Mouse (Mus musculus): Measurements from ENCODE around the gene Nsmce1. TPM values are rescaled to one million over a fixed set of nuclear protein-coding genes. Genes with fewer than 3 reads are reported as not detected.

The Nsmce1 gene
- polyA plus RNA-seq, 1 experiment from 2014 or later = 119 TPM

GRCm38 (mm10) chr7:125499927-125500868, 8.8 kb upstream of the Nsmce1 start:
- Histone ChIP-seq H3K9ac (ENCODE audit: low read length) (no peak overlapping the region), H3K9me3 (ENCODE audit: control insufficient read depth, low read length) (no peaks in the 10 kb centered on the region), H3K27me3 (ENCODE audit: control insufficient read depth, insufficient read depth, low read length) (no peaks in the 10 kb centered on the region), H3K4me1 (ENCODE audit: control insufficient read depth, insufficient read depth, low read length) (no peaks in the 10 kb centered on the region), H3K4me2 (ENCODE audit: low read depth) (no peak overlapping the region), H3K36me3 (ENCODE audit: control insufficient read depth, insufficient read depth, low read length) (no peaks in the 10 kb centered on the region), H3K4me3 (ENCODE audit: low read depth, low read length) (no peak overlapping the region), H3K27ac (ENCODE audit: low read depth, low read length) (no peak overlapping the region)
- no peak for DNase-seq (ENCODE audit: low spot score)
- WGBS = 84% methylated on average over 13 of the region's 13 CpGs
- no peak for ATAC-seq (ENCODE audit: insufficient read depth, low FRiP score, low TSS enrichment)

GRCm38 (mm10) chr7:125495864-125496440, 4.6 kb upstream of the Nsmce1 start:
- H3K9ac ChIP-seq (ENCODE audit: low read length) = no peak overlapping the region
- no peak overlapping the region for H3K4me2 ChIP-seq (ENCODE audit: low read depth)
- WGBS = 82% methylated on average over 6 of the region's 6 CpGs
- DNase-seq (ENCODE audit: low spot score) (no peak), ATAC-seq (ENCODE audit: insufficient read depth, low FRiP score, low TSS enrichment) (no peak)
- no peaks in the 10 kb centered on the region for H3K9me3 ChIP-seq (ENCODE audit: control insufficient read depth, low read length)
- no peaks in the 10 kb centered on the region for H3K4me1 ChIP-seq (ENCODE audit: control insufficient read depth, insufficient read depth, low read length)
- no peak overlapping the region for H3K27ac ChIP-seq (ENCODE audit: low read depth, low read length)
- H3K36me3 ChIP-seq (ENCODE audit: control insufficient read depth, insufficient read depth, low read length) = no peaks in the 10 kb centered on the region
- H3K27me3 ChIP-seq (ENCODE audit: control insufficient read depth, insufficient read depth, low read length) = no peaks in the 10 kb centered on the region
- H3K4me3 ChIP-seq (ENCODE audit: low read depth, low read length) = no peak overlapping the region

- no peak overlapping the region for H3K4me3 ChIP-seq (ENCODE audit: low read depth, low read length)
- no peak overlapping the region for H3K9ac ChIP-seq (ENCODE audit: low read length)
- H3K27ac ChIP-seq (ENCODE audit: low read depth, low read length) = no peak overlapping the region
- H3K36me3 ChIP-seq (ENCODE audit: control insufficient read depth, insufficient read depth, low read length) = no peaks in the 10 kb centered on the region
- DNase-seq (ENCODE audit: low spot score) (no peak), ATAC-seq (ENCODE audit: insufficient read depth, low FRiP score, low TSS enrichment) (no peak)
- no peak overlapping the region for H3K4me2 ChIP-seq (ENCODE audit: low read depth)
- no peaks in the 10 kb centered on the region for H3K27me3 ChIP-seq (ENCODE audit: control insufficient read depth, insufficient read depth, low read length)
- H3K4me1 ChIP-seq (ENCODE audit: control insufficient read depth, insufficient read depth, low read length) = peaks cover 4% of the 10 kb centered on the region
- 93% methylated on average over 6 of the region's 6 CpGs for WGBS
- H3K9me3 ChIP-seq (ENCODE audit: control insufficient read depth, low read length) = no peaks in the 10 kb centered on the region
Observed at GRCm38 (mm10) chr7:125492551-125492950, 1.2 kb upstream of the Nsmce1 start.

GRCm38 (mm10) chr7:125491760-125492159, 364 bp upstream of the Nsmce1 start:
- Histone ChIP-seq H3K27me3 (ENCODE audit: control insufficient read depth, insufficient read depth, low read length) (no peaks in the 10 kb centered on the region), H3K9me3 (ENCODE audit: control insufficient read depth, low read length) (no peaks in the 10 kb centered on the region), H3K4me1 (ENCODE audit: control insufficient read depth, insufficient read depth, low read length) (peaks cover 4% of the 10 kb centered on the region), H3K27ac (ENCODE audit: low read depth, low read length) (no peak overlapping the region), H3K9ac (ENCODE audit: low read length) (peak overlapping the region; percentile 67), H3K4me3 (ENCODE audit: low read depth, low read length) (peak overlapping the region; percentile 53), H3K4me2 (ENCODE audit: low read depth) (peak overlapping the region; percentile 70), H3K36me3 (ENCODE audit: control insufficient read depth, insufficient read depth, low read length) (no peaks in the 10 kb centered on the region)
- WGBS = 29% methylated on average over 12 of the region's 12 CpGs
- ATAC-seq (ENCODE audit: insufficient read depth, low FRiP score, low TSS enrichment) (peak; percentile 10; the same call in 1 of the 2 replicates), DNase-seq (ENCODE audit: low spot score) (no peak)

- H3K36me3 ChIP-seq (ENCODE audit: control insufficient read depth, insufficient read depth, low read length) = no peaks in the 10 kb centered on the region; the same call in 1 of the 2 replicates
- whole genome bisulfite sequencing = 87% methylated on average over 2 of the region's 2 CpGs
- DNase-seq (ENCODE audit: low spot score) = no peak
- no peak overlapping the region for H3K4me2 ChIP-seq (ENCODE audit: low read depth)
- no peaks in the 10 kb centered on the region for H3K9me3 ChIP-seq (ENCODE audit: control insufficient read depth, low read length)
- H3K9ac ChIP-seq (ENCODE audit: low read length) = no peak overlapping the region
- no peak overlapping the region for H3K27ac ChIP-seq (ENCODE audit: low read depth, low read length)
- no peak overlapping the region for H3K4me3 ChIP-seq (ENCODE audit: low read depth, low read length)
- H3K27me3 ChIP-seq (ENCODE audit: control insufficient read depth, insufficient read depth, low read length) = no peaks in the 10 kb centered on the region
- no peak for ATAC-seq (ENCODE audit: insufficient read depth, low FRiP score, low TSS enrichment)
- H3K4me1 ChIP-seq (ENCODE audit: control insufficient read depth, insufficient read depth, low read length) = peaks cover 4% of the 10 kb centered on the region
Observed at GRCm38 (mm10) chr7:125489636-125490035, 1.8 kb downstream of the Nsmce1 start.

- H3K27me3 ChIP-seq (ENCODE audit: control insufficient read depth, insufficient read depth, low read length) = no peaks in the 10 kb centered on the region
- H3K36me3 ChIP-seq (ENCODE audit: control insufficient read depth, insufficient read depth, low read length) = peaks cover 4% of the 10 kb centered on the region; the same call in 1 of the 2 replicates
- no peak overlapping the region for H3K9ac ChIP-seq (ENCODE audit: low read length)
- WGBS = 85% methylated on average over 6 of the region's 6 CpGs
- H3K4me3 ChIP-seq (ENCODE audit: low read depth, low read length) = no peak overlapping the region
- no peak for DNase-seq (ENCODE audit: low spot score)
- ATAC-seq (ENCODE audit: insufficient read depth, low FRiP score, low TSS enrichment) = no peak
- no peak overlapping the region for H3K27ac ChIP-seq (ENCODE audit: low read depth, low read length)
- H3K9me3 ChIP-seq (ENCODE audit: control insufficient read depth, low read length) = no peaks in the 10 kb centered on the region
- no peak overlapping the region for H3K4me2 ChIP-seq (ENCODE audit: low read depth)
- peaks cover 4% of the 10 kb centered on the region for H3K4me1 ChIP-seq (ENCODE audit: control insufficient read depth, insufficient read depth, low read length)
Observed at GRCm38 (mm10) chr7:125488706-125489105, 2.7 kb downstream of the Nsmce1 start.

- Histone ChIP-seq H3K4me2 (ENCODE audit: low read depth) (no peak overlapping the region), H3K36me3 (ENCODE audit: control insufficient read depth, insufficient read depth, low read length) (peaks cover 4% of the 10 kb centered on the region; the same call in 1 of the 2 replicates), H3K27me3 (ENCODE audit: control insufficient read depth, insufficient read depth, low read length) (no peaks in the 10 kb centered on the region), H3K4me1 (ENCODE audit: control insufficient read depth, insufficient read depth, low read length) (peaks cover 4% of the 10 kb centered on the region), H3K9me3 (ENCODE audit: control insufficient read depth, low read length) (no peaks in the 10 kb centered on the region), H3K9ac (ENCODE audit: low read length) (no peak overlapping the region), H3K4me3 (ENCODE audit: low read depth, low read length) (no peak overlapping the region), H3K27ac (ENCODE audit: low read depth, low read length) (no peak overlapping the region)
- no peak for ATAC-seq (ENCODE audit: insufficient read depth, low FRiP score, low TSS enrichment)
- no peak for DNase-seq (ENCODE audit: low spot score)
- WGBS = 90% methylated on average over 10 of the region's 10 CpGs
Observed at GRCm38 (mm10) chr7:125487126-125487525, 4.3 kb downstream of the Nsmce1 start.

GRCm38 (mm10) chr7:125486121-125486630, 5.2 kb downstream of the Nsmce1 start:
- DNase-seq (ENCODE audit: low spot score) (no peak), ATAC-seq (ENCODE audit: insufficient read depth, low FRiP score, low TSS enrichment) (no peak)
- Histone ChIP-seq H3K9me3 (ENCODE audit: control insufficient read depth, low read length) (no peaks in the 10 kb centered on the region), H3K4me2 (ENCODE audit: low read depth) (no peak overlapping the region), H3K27me3 (ENCODE audit: control insufficient read depth, insufficient read depth, low read length) (no peaks in the 10 kb centered on the region), H3K9ac (ENCODE audit: low read length) (no peak overlapping the region), H3K4me3 (ENCODE audit: low read depth, low read length) (no peak overlapping the region), H3K27ac (ENCODE audit: low read depth, low read length) (no peak overlapping the region), H3K36me3 (ENCODE audit: control insufficient read depth, insufficient read depth, low read length) (peaks cover 4% of the 10 kb centered on the region; the same call in 1 of the 2 replicates), H3K4me1 (ENCODE audit: control insufficient read depth, insufficient read depth, low read length) (peaks cover 4% of the 10 kb centered on the region)
- 96% methylated on average over 16 of the region's 16 CpGs for WGBS

Data from neural tube, embryonic 11.5 days (tissue).